Mouse (Mus musculus): ENCODE results near the gene Rnf212b.

- TF ChIP-seq GATA1 (IDR thresholded peaks at IDR 0.05; ENCODE audit: borderline replicate concordance, low read length) (no peak), CTCF (IDR thresholded peaks at IDR 0.05; ENCODE audit: low read depth, low read length) (no peak), TAL1 (conservative IDR thresholded peaks at IDR 0.05; ENCODE audit: low read depth, low read length) (no peak), GATA2 (IDR thresholded peaks at IDR 0.05; ENCODE audit: borderline replicate concordance, low read depth, low read length) (no peak), POLR2AphosphoS5 (IDR thresholded peaks at IDR 0.05; ENCODE audit: insufficient replicate concordance, low read depth, low read length) (no peak)
Observed at GRCm38 (mm10) chr14:54822301-54822700, 8.4 kb downstream of the Rnf212b start.
